Mouse (Mus musculus) monocyte, adult 5-6 weeks (primary cell): ENCODE results near the gene Ciita. TPM values are rescaled to one million over a fixed set of nuclear protein-coding genes. Genes with fewer than 3 reads are reported as not detected.

ENCODE experiments used
- ATAC-seq: fragments of 153-309, 156-312 bp; replicated peaks from 2 replicates; pipeline ENCODE4 v1.8.0; 2017; ENCODE audit warnings: mild to moderate bottlenecking; ENCODE audit not compliant: low TSS enrichment, insufficient number of reproducible peaks, severe bottlenecking, poor library complexity, low FRiP score
- total RNA-seq: library from RNA; stranded (forward); fragments of 200-1000, 200-491, 200-594 nt; gene quantifications from 3 replicates; pipeline ENCODE4 v1.2.3, GENCODE M21; 2017

Ciita gene
- total RNA-seq: 8.5 to 13.2 TPM (median 12.3 TPM) in 3 replicates

DNA sequence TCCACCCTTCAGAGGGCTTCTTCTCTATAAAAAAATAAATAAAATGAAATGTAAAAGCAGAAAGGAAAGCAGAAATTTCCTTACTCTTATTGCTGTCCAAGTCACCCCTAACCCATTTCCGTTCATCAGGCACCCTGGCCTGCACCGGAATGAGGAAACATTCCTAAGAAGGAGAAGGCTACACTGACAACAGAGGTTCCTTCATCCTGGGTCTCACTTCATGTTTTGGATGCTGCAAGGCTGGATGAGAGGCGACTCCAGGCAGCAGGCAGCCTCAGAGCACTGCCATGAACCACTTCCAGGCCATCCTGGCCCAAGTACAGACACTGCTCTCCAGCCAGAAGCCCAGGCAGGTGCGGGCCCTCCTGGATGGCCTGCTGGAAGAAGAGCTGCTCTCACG lies at the start of gene Ciita:
Ciita (plus strand) TSS at position 203 of the 400 bp plus-strand sequence.
- 0 out of 2 replicates have a peak, but pooled peaks have one; percentile 38 for ATAC-seq

DNA sequence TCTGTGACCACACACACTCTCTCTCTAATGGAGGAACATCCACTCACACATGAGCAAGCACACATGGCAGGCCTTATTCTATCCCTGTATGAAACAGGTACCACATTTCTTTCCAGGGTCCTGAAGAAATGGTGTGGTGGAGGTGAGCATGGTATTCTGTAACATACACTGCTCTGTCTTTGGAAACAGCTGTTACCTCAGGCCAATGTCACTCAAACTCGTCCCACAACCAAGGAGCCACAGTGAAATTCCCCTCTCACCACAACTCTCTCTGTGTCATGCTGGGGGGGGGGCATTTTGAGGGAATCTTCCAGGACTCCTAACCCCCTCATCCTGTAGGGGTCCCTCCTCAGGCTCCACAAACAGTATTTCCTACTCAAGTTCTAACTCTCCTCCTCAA lies 47.9 kb upstream of the Ciita start:
- ATAC-seq: no peak

DNA sequence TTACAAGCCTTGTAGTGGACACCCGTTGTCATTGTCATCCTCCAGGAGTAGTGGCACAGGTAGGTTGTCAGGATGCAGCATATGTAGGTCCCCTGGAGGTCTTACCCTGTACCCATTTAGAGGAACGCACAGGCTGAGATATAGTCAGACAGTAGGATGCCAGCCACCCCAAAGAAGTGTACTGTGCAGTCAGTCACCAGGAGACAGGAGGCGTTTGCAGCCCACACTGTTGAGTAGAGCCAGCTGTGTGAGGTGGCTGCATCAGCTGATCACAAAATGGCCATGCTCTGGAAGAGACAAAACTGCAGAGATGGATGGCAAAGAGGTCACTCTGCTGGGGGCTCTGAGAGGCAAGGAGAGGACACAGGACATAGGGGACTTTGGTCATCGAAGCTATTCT lies 47.5 kb upstream of the Ciita start:
- no peak for ATAC-seq

DNA sequence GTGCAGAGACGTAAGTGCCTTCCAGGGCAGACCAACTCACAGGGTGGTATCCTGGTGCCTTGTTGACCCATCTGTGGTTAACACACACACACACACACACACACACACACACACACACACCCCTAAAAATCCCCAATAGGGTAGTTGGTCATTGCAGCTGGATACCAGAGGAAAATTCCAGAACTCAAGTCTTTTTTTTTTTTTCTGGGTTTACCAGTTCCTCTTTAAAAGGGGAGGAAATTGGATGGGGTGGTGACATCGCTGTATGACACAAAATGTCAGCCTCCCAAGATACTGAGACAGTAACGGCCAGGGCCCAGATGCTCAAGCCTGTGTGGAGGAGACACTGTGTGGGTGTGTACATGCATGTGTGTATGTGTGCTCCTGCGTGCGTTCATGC lies 46.5 kb upstream of the Ciita start:
- no peak for ATAC-seq

DNA sequence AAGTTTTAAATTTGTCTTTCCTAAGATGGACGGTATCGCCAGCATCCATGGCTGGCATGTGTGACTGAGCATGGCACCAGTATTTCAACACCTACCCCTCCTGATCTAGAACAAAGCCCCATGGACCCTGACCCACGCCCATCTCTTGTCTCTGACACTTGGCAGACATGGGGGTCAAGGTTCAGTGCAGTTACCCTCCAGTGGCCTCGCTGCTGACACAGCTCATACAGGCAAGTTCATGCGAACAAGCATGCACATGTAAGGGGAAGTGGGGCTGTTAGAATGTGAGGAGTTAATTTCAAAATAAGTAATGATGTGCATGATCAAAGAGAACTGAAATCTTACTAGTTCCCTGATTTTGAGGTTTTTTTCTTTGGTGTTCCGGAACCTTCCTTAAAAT lies 43.7 kb upstream of the Ciita start:
- peak; percentile 62 for ATAC-seq

DNA sequence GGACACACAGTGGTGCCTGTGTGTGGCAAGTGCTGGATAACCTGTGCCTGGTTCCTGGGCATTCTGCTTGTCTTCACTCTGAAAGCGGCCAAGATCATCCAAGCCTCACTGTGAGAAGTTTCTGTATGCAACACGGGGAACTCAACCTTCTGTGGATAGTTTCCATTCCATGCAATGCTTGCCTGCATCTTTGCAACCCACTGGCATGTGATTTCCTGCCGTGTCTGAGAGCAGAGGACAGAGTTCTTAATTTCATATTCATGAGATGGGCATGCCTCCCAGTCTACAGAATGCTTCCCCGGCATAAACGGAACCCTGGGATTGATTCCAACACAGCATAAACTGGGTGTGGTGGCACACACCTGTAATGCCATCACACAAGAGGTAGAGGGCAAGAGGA lies 41.8 kb upstream of the Ciita start:
- ATAC-seq: no peak

DNA sequence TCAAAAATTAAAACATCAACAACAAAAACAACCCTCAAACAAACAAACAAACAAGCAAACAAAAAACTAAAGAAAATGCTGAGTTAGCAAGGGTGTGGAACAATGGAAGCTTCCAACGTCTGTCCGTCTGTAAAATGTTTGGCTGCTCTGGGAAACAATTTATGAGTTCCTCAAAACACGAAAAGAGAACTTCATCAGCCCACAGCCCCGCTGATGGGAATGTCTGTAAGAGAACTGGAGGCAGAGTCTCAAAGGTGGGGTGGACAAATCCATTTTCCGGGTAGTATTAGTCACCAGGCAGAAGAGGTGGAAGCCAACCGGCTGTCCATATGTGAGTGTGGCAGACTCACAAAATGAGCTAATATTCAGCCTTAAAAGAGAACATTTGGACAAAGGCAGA lies 38.5 kb upstream of the Ciita start:
- 0 out of 2 replicates have a peak, but pooled peaks have one; percentile 37 for ATAC-seq

DNA sequence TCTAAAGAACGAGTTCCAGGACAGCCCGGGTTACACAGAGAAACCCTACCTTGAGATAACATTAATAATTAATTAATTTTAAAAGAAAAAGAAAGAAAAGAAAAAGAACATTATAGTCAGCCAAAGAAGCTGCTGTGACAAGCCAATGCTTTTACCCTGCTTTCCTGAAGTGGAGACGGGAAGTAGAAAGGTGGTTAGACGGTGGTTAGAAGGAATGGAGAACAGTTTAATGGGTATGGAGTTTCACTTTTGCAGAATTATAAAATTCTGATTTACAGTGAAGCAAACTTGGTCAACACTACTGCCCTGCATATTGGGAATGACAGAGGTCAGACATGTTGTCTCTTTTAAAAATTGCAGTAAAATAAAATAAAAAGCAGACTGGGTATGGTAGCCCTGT lies 38.1 kb upstream of the Ciita start:
- ATAC-seq: no peak

DNA sequence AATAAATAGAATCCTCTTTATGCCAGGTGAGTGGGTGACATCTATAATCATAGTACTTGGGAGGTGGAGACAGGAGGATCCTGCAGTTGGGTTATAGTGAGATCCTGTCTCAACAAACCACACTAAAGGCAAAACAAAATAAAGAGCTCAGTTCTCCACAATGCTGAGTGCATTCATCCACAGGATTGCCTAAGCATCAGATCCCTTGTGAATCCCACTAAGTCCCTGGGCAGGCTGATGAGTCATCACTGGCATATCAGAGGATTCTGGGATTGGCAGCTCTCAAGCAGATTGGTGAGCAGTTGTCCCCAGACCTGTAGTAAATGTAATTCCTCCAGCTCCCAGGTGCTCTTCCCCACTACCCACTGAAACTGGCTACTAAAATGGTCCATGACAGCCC lies 36.1 kb upstream of the Ciita start:
- no peak for ATAC-seq

DNA sequence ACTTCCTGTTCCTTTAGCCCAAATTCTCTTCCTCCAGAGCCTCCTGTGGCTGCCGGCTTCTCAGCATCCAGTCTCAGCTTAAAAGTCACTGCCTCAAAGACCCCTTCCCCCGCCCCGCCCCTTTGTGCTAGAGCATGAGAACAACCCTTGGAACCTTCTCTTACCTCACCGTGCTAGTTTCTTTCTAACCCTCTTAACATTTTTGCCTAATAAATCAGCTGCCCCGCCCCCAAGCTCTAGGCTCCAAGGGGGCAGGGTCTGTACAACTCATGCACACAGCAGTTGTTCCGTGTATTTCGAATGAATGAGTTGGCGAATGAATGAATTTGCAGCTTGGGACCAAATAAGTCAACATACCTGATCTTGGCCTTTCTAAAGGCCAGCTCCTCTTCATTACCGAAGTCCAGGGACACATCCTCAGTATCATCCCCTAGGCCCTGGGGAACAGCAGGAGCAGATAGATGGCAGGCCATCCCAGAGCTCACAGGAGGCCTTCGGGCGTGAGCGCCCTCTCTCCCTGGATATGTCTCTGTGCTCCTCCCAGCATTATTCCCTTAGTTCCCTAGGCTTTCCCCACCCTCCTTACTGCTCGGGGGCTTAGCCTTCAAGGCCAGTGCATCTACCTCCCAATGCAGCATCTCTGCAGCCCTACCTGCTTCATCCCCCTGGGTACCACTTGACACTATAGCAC lies 33.1 kb upstream of the Ciita start:
- no peak for ATAC-seq

DNA sequence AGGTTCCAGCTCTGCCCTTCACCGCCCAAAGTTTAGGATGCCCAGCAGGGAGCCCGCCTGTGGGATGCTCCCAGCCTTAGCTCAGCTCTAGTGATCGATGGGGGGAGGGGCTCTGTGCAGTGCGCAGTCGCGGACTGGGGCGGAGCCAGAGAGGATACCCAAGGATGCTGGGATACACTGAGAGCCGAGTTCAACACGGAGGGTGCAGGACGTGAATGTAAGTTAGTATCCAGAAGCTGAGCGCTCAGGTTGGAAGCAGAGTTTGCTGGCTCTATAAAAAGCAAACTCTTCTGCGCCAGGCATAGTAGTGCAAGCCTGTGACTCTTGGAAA lies 32.6 kb upstream of the Ciita start, which contains the start of gene Tvp23a:
Tvp23a (minus strand) TSS at position 99 of the 331 bp plus-strand sequence.
- ATAC-seq: no peak

DNA sequence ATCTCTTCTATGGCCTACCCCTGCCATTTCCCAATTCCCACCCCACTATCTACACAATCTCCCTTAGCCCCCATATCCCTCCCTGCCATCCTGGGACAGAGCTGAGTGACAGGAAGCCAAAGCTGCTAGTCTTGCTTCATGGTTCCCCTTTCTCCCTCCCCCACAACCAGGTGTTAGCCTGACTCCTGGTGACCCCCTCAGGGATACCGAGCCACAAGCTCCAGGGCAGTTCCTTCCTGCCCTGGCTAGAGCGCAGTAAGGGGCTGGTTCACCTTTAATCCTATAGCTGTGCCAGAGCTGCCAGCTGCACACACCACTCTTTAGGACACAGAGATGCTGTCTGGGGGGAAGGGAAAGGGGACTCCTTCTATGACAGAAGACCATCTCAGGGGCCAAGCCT lies 32.1 kb upstream of the Ciita start:
- ATAC-seq: no peak

DNA sequence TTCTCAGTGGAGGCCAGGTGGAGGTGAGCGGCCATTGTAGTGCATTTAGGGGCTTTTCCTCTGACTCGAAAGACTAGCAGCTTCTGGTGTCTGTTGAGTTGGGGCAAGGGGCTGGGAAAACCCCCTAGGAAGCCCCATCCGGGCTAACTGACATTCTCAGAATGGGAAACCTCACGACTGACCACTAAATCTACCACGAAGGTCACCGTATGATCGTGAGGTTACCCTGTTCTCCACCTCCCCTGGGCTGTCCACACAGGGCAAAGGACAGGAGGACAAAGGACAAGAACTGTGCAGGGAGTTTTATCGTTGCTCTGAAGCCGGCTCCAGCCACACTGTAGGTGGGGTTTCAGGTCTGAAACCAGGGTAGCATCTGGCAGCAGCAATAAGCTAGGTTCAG lies 30.9 kb upstream of the Ciita start:
- no peak for ATAC-seq

DNA sequence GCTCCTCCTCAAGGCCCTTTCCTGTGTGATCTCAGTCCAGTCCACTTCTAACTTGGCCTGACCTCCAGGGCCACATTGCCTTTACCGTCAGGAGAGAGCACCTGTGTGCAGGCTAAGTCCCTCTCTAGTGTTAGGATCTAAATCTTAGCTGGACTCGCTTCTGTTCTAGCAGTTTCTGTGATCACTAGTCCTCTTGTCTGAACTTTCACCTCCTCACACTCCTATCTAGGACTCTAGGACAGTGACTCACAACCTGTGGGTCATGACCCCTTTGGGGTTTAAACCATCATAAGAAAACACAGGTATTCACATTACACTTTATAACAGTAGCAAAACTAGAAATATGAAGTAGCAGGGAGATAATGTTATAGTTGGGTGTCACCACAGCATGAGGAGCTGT lies 28.0 kb upstream of the Ciita start:
- no peak for ATAC-seq

DNA sequence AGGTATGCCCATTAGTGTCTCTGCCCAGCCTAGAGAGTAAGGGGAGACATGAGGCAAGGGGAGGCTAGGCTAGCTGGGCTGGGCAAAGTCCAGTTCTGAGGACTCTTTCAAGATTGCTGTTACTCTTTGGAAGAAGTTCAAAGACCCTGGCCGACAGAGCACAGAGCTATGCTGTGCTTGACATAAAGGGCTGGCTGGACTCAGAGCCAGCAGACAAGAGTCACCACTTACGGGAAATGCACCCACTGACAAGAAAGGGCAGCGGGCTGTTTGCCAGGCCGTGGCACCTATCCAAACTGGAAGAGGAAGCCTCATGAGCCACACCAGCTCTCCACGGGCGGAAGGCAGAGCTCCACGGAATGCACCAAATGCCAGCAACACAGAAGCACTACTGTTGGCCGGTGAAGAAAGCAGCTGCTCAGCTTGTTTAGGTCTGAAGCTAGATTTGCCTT lies 27.4 kb upstream of the Ciita start:
- ATAC-seq: peak; percentile 78

DNA sequence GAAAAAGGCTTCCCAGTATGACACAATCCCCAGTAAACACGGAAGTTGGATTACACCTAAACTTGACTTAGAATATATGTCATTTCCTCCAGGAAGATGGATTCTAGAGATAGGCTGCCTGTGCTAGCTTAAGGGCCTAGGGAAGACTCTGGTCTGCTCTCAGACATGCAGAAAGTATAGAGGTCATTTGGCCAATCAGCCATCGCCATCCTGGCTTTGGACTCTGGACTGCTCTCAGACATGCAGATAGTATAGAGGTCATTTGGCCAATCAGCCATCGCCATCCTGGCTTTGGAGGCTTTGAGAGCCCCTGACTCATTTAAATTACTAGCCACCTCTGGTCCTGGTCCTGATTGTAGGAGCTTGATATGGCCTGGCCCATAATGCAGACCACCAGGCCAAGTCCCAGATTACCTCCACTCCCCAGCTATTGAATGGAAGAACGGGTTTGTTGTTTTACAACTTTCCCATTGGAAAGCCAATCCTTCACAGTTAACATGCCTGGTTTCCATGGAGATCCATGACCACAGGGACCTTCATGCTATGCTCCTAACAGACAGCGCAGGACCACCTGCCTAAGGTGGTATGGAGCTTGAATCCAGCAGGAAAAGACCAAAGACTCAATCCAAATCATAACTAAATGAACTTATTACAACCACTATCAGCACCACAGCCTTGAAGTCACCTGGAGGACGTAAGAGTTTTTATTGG lies 25.8 kb upstream of the Ciita start:
- no peak for ATAC-seq

DNA sequence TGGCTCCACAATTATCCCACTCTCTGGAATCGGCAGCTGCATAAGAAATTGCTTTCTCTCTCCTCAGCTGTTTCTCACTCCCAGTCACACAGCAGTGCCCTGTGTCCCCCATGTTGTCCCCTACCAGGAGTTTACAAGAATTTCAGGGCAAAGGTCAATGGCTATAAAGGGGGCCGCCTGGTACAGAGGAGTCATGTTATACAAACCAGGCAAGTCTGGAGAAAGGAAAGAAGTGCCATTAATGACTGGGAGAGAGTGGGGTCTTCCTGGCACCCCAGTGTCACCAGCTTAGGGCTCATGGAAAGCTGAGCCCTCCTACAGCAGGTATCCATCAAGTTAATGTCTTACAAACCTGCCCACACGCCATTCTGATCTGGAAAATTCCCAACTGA lies 25.3 kb upstream of the Ciita start:
- ATAC-seq: no peak

DNA sequence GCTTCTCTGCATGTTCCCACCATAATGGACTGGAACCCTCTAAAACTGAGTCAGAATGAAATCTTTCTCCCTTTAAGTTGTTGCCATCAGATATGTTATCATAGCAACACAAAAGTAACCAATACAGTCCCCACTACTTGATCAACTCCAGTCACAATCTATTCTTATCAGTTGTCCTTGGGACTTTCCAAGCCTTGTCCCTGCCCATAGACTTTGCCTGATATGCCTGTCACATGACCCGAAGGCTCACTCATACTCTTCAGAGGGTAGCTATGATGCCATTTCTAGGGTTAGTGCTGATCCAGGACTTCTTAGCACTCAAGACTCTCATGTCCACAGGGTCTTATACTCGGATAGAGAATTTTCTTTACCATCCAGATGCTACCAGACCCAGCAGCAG lies 19.7 kb upstream of the Ciita start:
- no peak for ATAC-seq

DNA sequence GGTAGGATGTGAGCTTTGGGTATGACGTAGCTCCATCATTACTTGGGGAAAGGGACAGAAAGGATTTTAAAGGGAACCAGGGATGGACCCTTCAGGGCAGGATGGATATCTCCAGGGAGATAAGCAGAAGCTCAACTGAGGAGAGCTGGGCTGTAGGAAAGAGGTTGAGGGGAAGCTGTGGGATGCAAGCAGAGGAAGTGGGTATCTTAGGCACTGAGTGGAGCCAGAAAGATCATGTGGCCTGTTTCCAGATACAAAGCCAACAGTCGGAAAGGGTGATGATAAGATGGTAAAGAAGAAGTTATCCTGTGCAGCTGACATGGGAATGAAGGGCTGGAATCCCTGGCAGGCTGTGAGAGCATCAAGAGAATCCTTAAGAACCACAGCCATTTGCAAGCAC lies 18.7 kb upstream of the Ciita start:
- no peak for ATAC-seq

DNA sequence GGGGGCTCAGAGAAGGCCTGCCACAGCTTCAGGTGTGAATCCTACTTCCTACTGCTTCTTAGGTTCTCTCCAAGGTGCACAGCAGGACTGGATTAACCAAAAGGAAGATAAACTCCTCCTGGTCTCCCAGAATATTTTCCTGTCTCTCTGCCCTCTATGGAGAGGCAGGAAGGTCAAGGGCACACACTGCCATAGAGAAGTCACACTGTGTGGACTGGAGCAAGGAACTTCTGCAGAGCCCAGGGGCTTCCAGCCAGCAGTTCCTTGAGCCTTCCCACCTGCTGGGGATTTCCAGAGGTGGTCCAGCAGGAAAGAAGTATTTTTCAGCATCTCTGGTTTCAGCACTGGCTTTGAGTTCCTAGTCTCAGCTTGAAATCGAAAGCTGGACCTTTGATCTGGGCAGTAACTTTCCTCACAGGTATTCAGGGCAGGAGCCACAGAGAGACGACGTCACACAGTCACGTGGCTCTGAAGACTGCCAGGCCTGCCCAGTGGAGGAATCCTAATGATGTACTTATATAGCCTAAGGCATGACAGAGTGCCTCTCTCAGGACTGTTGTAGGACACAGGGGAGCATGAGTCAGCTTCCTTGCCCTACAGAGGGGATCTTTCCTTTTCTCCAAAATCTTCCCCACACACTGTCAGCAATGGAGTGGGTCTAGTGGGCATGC lies 14.7 kb upstream of the Ciita start:
- ATAC-seq: no peak
